Mouse (Mus musculus): ENCODE results near the gene Tgfa.

DNA sequence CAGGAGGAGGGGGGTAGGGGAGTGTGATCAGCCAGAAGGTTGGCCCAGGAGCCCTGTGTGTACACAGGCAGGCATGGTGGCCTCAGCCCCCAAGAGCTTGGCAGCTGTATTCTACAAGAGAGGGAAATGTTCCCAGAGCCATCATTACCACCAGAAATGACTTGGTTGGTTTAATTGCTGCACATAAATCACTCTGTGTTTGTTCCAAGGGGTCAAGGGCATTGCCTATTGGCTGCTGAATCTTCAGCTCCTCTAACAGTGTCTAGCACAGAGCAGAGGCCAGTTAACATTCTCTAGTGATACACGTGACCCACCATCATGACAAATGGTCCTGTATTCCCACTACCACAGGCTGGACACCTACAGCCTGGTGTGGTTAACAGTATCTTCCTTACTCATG lies 119.0 kb downstream of the Tgfa start:
- no peak for TF ChIP-seq USF1 (IDR thresholded peaks at IDR 0.05; ENCODE audit: low read depth)
- no peak for TF ChIP-seq POLR2A (IDR thresholded peaks at IDR 0.05; ENCODE audit: insufficient read length, low read depth)
- no peak for TF ChIP-seq TCF12 (IDR thresholded peaks at IDR 0.05; ENCODE audit: insufficient read depth, poor library complexity, severe bottlenecking)
- TF ChIP-seq MAX (IDR thresholded peaks at IDR 0.05; ENCODE audit: low read depth) = no peak
- no peak for TF ChIP-seq REST (IDR thresholded peaks at IDR 0.05; ENCODE audit: insufficient read depth, insufficient read length)
